In genomic region chr11:80086844-80087243, GRCm38 (mm10) we compare ENCODE assay signal across 8 mouse cellular contexts. TPM values are rescaled to one million over a fixed set of nuclear protein-coding genes. Genes with fewer than 3 reads are reported as not detected.
A peak's percentile ranks its signal among the peaks of the same experiment; 100 is the strongest.
DNase-seq lines count a peak whose midpoint lies in the region; ATAC-seq lines count a peak whose summit lies in the region.

No protein-coding gene starts in this region.

- WGBS in liver, embryonic 11.5 days = 8% methylated on average over 5 of the region's 5 CpGs
- 11% methylated on average over 5 of the region's 5 CpGs for WGBS in neural tube, embryonic 13.5 days

- H3K4me2 ChIP-seq in liver, embryonic 11.5 days = no peak overlapping the region
- H3K4me2 ChIP-seq in neural tube, embryonic 13.5 days = no peak overlapping the region

- peaks cover 12% of the 10 kb centered on the region for H3K4me1 ChIP-seq in liver, embryonic 11.5 days (replicated peaks; ENCODE audit: control insufficient read depth, insufficient read depth, low read length)
- H3K4me1 ChIP-seq in neural tube, embryonic 13.5 days (replicated peaks) = peaks cover 16% of the 10 kb centered on the region

- H3K36me3 ChIP-seq in liver, embryonic 11.5 days (ENCODE audit: control insufficient read depth, insufficient read depth, low read length) = no peaks in the 10 kb centered on the region
- H3K36me3 ChIP-seq in neural tube, embryonic 13.5 days = no peaks in the 10 kb centered on the region

- H3K9me3 ChIP-seq in liver, embryonic 11.5 days (ENCODE audit: control insufficient read depth, low read length) = no peaks in the 10 kb centered on the region
- H3K9me3 ChIP-seq in neural tube, embryonic 13.5 days = no peaks in the 10 kb centered on the region

- H3K4me3 ChIP-seq in liver, embryonic 11.5 days (ENCODE audit: low read depth, low read length) = no peak overlapping the region
- H3K4me3 ChIP-seq in neural tube, embryonic 13.5 days = no peak overlapping the region

- ATAC-seq in liver, embryonic 11.5 days (replicated peaks; ENCODE audit: low FRiP score) = peak; percentile 73
- ATAC-seq in neural tube, embryonic 13.5 days (ENCODE audit: low read depth) = peak; percentile 74; the same call in 1 of the 2 replicates

- H3K27me3 ChIP-seq in liver, embryonic 11.5 days (replicated peaks; ENCODE audit: control insufficient read depth, insufficient read depth, low read length) = no peaks in the 10 kb centered on the region
- no peaks in the 10 kb centered on the region for H3K27me3 ChIP-seq in neural tube, embryonic 13.5 days

- H3K9ac ChIP-seq in liver, embryonic 11.5 days (ENCODE audit: low read depth, low read length) = no peak overlapping the region
- no peak overlapping the region for H3K9ac ChIP-seq in neural tube, embryonic 13.5 days

- no peak overlapping the region for H3K27ac ChIP-seq in liver, embryonic 11.5 days (ENCODE audit: low read depth, low read length)
- H3K27ac ChIP-seq in neural tube, embryonic 13.5 days (replicated peaks) = no peak overlapping the region

- DNase-seq in B cell, adult 2 months = peak; percentile 94 to 95
- DNase-seq in adrenal gland, adult 18-20 months (ENCODE audit: low spot score in 2 of 2) = peak; percentile 85 to 90
- DNase-seq in embryo, embryonic 11 days = peak; percentile 89
- peak; percentile 83 to 91 for DNase-seq in heart, adult 18-20 months
- peak; percentile 93 for DNase-seq in kidney, postnatal 10 days
- peak; percentile 81 for DNase-seq in liver, embryonic 11.5 days (ENCODE audit: low spot score)
- peak; percentile 91 for DNase-seq in testis, postnatal 10 days (ENCODE audit: low spot score)

RNA-seq across cellular contexts. Expression of gene Atad5, which starts 2.4 kb away (rescaled TPM):
- 1 to 10 TPM; 1.2 to 1.8 TPM for total RNA-seq in adrenal gland, adult 18-20 months (2021)
- under 1 TPM; 0.77 to 0.87 TPM for total RNA-seq in heart, adult 18-20 months (2021)
- polyA plus RNA-seq in liver, embryonic 11.5 days (2014; fragmentation: Nextera tagmentation; extraction: Ambion mirVana) = 19.4 and 23.6 TPM in 2 replicates
- polyA plus RNA-seq in neural tube, embryonic 13.5 days (2015; fragmentation: Nextera tagmentation; extraction: Ambion mirVana) = 4.7 and 5.5 TPM in 2 replicates

RNA-seq across cellular contexts. Expression of gene Crlf3, which starts 6.1 kb away (rescaled TPM):
- 10 to 100 TPM; 12.5 to 17.2 TPM for total RNA-seq in adrenal gland, adult 18-20 months (2021)
- total RNA-seq in heart, adult 18-20 months (2021) = 10 to 100 TPM; 11.5 to 12.1 TPM
- polyA plus RNA-seq in liver, embryonic 11.5 days (2014; fragmentation: Nextera tagmentation; extraction: Ambion mirVana) = 99.7 and 116 TPM in 2 replicates
- polyA plus RNA-seq in neural tube, embryonic 13.5 days (2015; fragmentation: Nextera tagmentation; extraction: Ambion mirVana) = 17.7 and 19.9 TPM in 2 replicates

RNA-seq across cellular contexts. Expression of gene Tefm, which starts 55.1 kb away (rescaled TPM):
- 10 to 100 TPM; 13.6 to 15.5 TPM for total RNA-seq in adrenal gland, adult 18-20 months (2021)
- 10 to 100 TPM; 28.8 to 29.8 TPM for total RNA-seq in heart, adult 18-20 months (2021)
- polyA plus RNA-seq in liver, embryonic 11.5 days (2014; fragmentation: Nextera tagmentation; extraction: Ambion mirVana) = 31.9 and 35.2 TPM in 2 replicates
- polyA plus RNA-seq in neural tube, embryonic 13.5 days (2015; fragmentation: Nextera tagmentation; extraction: Ambion mirVana) = 26.6 and 27.2 TPM in 2 replicates
